Mouse (Mus musculus) kidney, embryonic 16.5 days (tissue): ENCODE measurements at regions not wholly inside any gene's neighbourhood (a gene's known extent, or its start where the extent isn't known, plus 50 kb on each side); places are given as distances from the start of the nearest gene placed in this dataset.
A peak's percentile ranks its signal among the peaks of the same experiment; 100 is the strongest.

Source experiments
- ATAC-seq: fragments of 200-750 bp; cut with Nextera tagmentation; 2 replicates; pipeline ENCODE4 v1.8.0; 2017; ENCODE audit warnings: moderate TSS enrichment; ENCODE audit not compliant: low FRiP score, low TSS enrichment
- H3K27ac ChIP-seq: fragments of 300-500 bp; sonication (generic); 2 replicates; pipeline ENCODE4 v1.5.1; 2014; ENCODE audit warnings: low read length
- H3K27me3 ChIP-seq: fragments of 300-500 bp; sonication (generic); 2 replicates; pipeline ENCODE4 v1.6.1; 2014; ENCODE audit warnings: low read length, control low read depth, mixed read lengths; ENCODE audit not compliant: insufficient read depth
- H3K36me3 ChIP-seq: fragments of 300-500 bp; sonication (generic); 2 replicates; pipeline ENCODE4 v1.6.1; 2014; ENCODE audit warnings: low read length, control low read depth, mixed read lengths; ENCODE audit not compliant: insufficient read depth
- H3K4me1 ChIP-seq: fragments of 300-500 bp; sonication (generic); 2 replicates; pipeline ENCODE4 v1.6.1; 2014; ENCODE audit warnings: low read length, control low read depth, mixed read lengths; ENCODE audit not compliant: insufficient read depth
- H3K4me2 ChIP-seq: fragments of 300-500 bp; sonication (generic); replicated peaks from 2 replicates; pipeline ENCODE4 v1.6.1; 2014; ENCODE audit warnings: low read depth, low read length
- H3K4me3 ChIP-seq: fragments of 300-500 bp; sonication (generic); 2 replicates; pipeline ENCODE4 v1.5.1; 2014; ENCODE audit warnings: mild to moderate bottlenecking, low read length
- H3K9ac ChIP-seq: fragments of 300-500 bp; sonication (generic); replicated peaks from 2 replicates; pipeline ENCODE4 v1.6.1; 2014; ENCODE audit warnings: low read length
- H3K9me3 ChIP-seq: fragments of 300-500 bp; sonication (generic); 2 replicates; pipeline ENCODE4 v1.6.1; 2016; ENCODE audit warnings: low read length, control low read depth
- WGBS: fragments of 180-500 bp; shearing (Covaris S2); extraction: QIAGEN DNeasy Blood & Tissue Kit; methylation state at CpG from one replicate; pipeline ENCODE4 v1.1.7; 2014; 5-methylcytosine and 5-hydroxymethylcytosine counted together

GRCm38 (mm10) chr2:173407133-173407532 lies 115.3 kb upstream of the 1700021F07Rik start:
- Histone ChIP-seq H3K4me3 (no peak overlapping the region), H3K27ac (no peak overlapping the region), H3K4me1 (peaks cover 24% of the 10 kb centered on the region), H3K4me2 (no peak overlapping the region), H3K9me3 (no peaks in the 10 kb centered on the region), H3K36me3 (no peaks in the 10 kb centered on the region), H3K9ac (no peak overlapping the region), H3K27me3 (0 out of 2 replicates have a peak, but pooled peaks cover 5% of the 10 kb centered on the region)
- ATAC-seq: 0 out of 2 replicates have a peak, but pooled peaks have one; percentile 10
- WGBS: 69% methylated on average over 3 of the region's 3 CpGs

- 0 out of 2 replicates have a peak, but pooled peaks cover 6% of the 10 kb centered on the region for H3K27me3 ChIP-seq
- H3K36me3 ChIP-seq: no peaks in the 10 kb centered on the region
- no peaks in the 10 kb centered on the region for H3K9me3 ChIP-seq
- H3K4me3 ChIP-seq: no peak overlapping the region
- no peak overlapping the region for H3K27ac ChIP-seq
- 76% methylated on average over 5 of the region's 5 CpGs for WGBS
- no peak overlapping the region for H3K4me2 ChIP-seq
- no peak for ATAC-seq
- H3K9ac ChIP-seq: no peak overlapping the region
- H3K4me1 ChIP-seq: peaks cover 29% of the 10 kb centered on the region
Observed at GRCm38 (mm10) chr2:173408681-173409081, 113.7 kb upstream of the 1700021F07Rik start.

GRCm38 (mm10) chr2:173409433-173409832 lies 113.0 kb upstream of the 1700021F07Rik start:
- H3K9ac ChIP-seq: no peak overlapping the region
- no peak overlapping the region for H3K27ac ChIP-seq
- no peaks in the 10 kb centered on the region for H3K36me3 ChIP-seq
- H3K4me1 ChIP-seq: peaks cover 37% of the 10 kb centered on the region
- H3K27me3 ChIP-seq: 0 out of 2 replicates have a peak, but pooled peaks cover 6% of the 10 kb centered on the region
- no peak overlapping the region for H3K4me3 ChIP-seq
- no peaks in the 10 kb centered on the region for H3K9me3 ChIP-seq
- ATAC-seq: peak; percentile 44; the same call in 1 of the 2 replicates
- 12% methylated on average over 16 of the region's 16 CpGs for WGBS
- no peak overlapping the region for H3K4me2 ChIP-seq

- Histone ChIP-seq H3K36me3 (no peaks in the 10 kb centered on the region), H3K9ac (no peak overlapping the region; the same call in 1 of the 2 replicates), H3K4me2 (no peak overlapping the region), H3K9me3 (peaks cover 5% of the 10 kb centered on the region), H3K27ac (0 out of 2 replicates have a peak overlapping the region, but pooled peaks have one; percentile 24), H3K27me3 (peaks cover 6% of the 10 kb centered on the region; the same call in 1 of the 2 replicates), H3K4me3 (no peak overlapping the region), H3K4me1 (peaks cover 23% of the 10 kb centered on the region)
- WGBS: 38% methylated on average over 18 of the region's 18 CpGs
- peak; percentile 55; the same call in 1 of the 2 replicates for ATAC-seq
Observed at GRCm38 (mm10) chr2:173413906-173414656, 108.3 kb upstream of the 1700021F07Rik start.

DNA sequence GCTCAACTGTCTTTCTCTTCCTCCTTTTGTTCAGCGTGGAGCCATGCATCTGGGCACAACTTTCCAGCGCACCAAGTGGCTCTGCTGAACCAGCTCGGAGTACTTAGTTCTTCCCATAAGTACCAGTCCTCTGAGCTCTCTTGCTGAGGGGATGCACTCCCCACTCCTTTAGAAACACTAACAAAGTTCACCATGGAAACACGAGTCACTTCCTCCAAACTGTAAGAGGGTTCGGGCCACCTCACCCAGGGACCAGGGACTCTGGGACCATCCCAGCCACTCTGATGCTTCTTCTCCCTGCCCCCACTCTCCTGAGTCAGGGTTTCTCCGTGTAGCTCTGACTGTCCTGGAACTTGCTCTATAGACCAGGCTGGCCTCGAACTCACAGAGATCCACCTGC lies 107.0 kb upstream of the 1700021F07Rik start:
- Histone ChIP-seq H3K36me3 (no peaks in the 10 kb centered on the region), H3K9ac (no peak overlapping the region), H3K4me2 (no peak overlapping the region), H3K4me1 (peaks cover 16% of the 10 kb centered on the region), H3K9me3 (peaks cover 5% of the 10 kb centered on the region), H3K27me3 (peaks cover 6% of the 10 kb centered on the region; the same call in 1 of the 2 replicates), H3K27ac (no peak overlapping the region), H3K4me3 (no peak overlapping the region)
- no peak for ATAC-seq
- 80% methylated on average over 7 of the region's 7 CpGs for WGBS

GRCm38 (mm10) chr2:173416921-173417320 lies 105.5 kb upstream of the 1700021F07Rik start:
- no peak overlapping the region for H3K9ac ChIP-seq
- no peak for ATAC-seq
- H3K36me3 ChIP-seq: no peaks in the 10 kb centered on the region
- H3K4me3 ChIP-seq: no peak overlapping the region
- H3K4me1 ChIP-seq: peaks cover 16% of the 10 kb centered on the region
- peaks cover 2% of the 10 kb centered on the region; the same call in 1 of the 2 replicates for H3K27me3 ChIP-seq
- no peak overlapping the region for H3K4me2 ChIP-seq
- peaks cover 5% of the 10 kb centered on the region for H3K9me3 ChIP-seq
- WGBS: 86% methylated on average over 1 of the region's 1 CpGs
- no peak overlapping the region for H3K27ac ChIP-seq

DNA sequence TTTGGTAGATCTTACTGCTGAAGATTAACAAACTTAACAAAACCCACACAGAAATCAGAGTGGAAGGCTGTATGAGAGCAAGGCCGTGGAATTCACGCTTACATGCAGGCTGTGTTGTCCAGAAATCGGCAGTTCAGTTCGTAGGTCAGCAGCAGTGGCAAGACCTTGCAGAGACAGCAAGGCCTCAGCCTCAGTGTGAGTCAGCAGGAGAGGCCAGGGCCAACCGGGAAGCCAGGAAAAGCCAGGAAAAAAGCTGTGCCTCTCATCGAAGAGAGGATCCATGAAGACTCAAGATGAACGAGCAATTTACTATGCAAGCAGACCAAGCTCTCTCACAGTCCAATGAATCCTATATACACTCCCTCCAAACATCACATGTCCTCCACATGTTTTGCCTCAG lies 103.4 kb upstream of the 1700021F07Rik start:
- Histone ChIP-seq H3K27ac (no peak overlapping the region), H3K9ac (no peak overlapping the region), H3K4me3 (no peak overlapping the region), H3K36me3 (no peaks in the 10 kb centered on the region), H3K27me3 (no peaks in the 10 kb centered on the region; the same call in 1 of the 2 replicates), H3K4me1 (peaks cover 7% of the 10 kb centered on the region), H3K4me2 (no peak overlapping the region), H3K9me3 (peaks cover 5% of the 10 kb centered on the region)
- 87% methylated on average over 7 of the region's 7 CpGs for WGBS
- no peak for ATAC-seq

DNA sequence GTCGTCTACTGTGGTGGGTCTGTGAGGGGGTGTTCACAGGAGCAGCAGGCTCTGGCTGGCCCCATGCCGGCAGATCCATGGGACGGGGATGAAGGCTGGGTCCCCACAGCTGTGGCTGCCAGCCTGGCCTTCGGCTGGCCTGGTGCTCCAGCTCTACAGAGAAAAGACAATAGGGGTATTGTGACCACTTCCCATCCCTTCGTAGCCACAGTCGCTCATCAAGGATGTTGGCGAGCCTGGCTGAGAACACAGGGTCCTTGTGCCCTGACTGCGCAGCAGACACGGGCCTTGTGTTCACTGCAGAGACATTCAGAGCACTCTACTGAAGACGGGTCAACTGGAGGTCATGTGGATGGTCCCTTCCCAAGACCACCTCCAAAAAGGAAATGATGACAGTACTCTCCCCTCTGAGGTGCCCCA lies 102.4 kb upstream of the 1700021F07Rik start:
- H3K27ac ChIP-seq: no peak overlapping the region
- ATAC-seq: 0 out of 2 replicates have a peak, but pooled peaks have one; percentile 46

DNA sequence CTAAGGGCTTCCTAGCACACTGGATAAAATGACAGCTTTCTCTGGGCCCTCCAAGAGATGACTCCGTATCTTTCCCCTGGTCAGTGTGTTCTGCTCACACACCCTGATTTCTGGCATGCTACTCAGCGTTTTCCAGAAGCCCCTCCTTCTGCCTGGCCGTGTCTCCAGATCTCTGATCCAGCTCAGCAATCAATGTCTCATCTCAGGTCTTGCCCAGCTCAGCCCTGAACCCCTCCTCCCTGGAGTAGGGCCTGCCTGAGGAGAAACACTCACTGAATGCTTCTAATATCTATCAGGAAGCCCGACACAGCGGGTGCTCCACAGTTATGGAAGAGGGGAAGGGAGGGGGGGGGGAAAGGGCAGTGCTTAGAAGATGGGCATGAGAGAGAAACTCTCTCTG lies 101.9 kb upstream of the 1700021F07Rik start:
- Histone ChIP-seq H3K36me3 (no peaks in the 10 kb centered on the region), H3K9ac (no peak overlapping the region), H3K4me2 (no peak overlapping the region), H3K4me3 (no peak overlapping the region), H3K27ac (no peak overlapping the region), H3K27me3 (no peaks in the 10 kb centered on the region), H3K4me1 (no peaks in the 10 kb centered on the region), H3K9me3 (peaks cover 5% of the 10 kb centered on the region)
- no peak for ATAC-seq
- 63% methylated on average over 5 of the region's 5 CpGs for WGBS

More for the DNA sequence above, 102.4 kb upstream of the 1700021F07Rik start:
- WGBS: 77% methylated on average over 10 of the region's 10 CpGs
- Histone ChIP-seq H3K27me3 (no peaks in the 10 kb centered on the region; the same call in 1 of the 2 replicates), H3K9me3 (peaks cover 5% of the 10 kb centered on the region), H3K36me3 (no peaks in the 10 kb centered on the region), H3K4me1 (no peaks in the 10 kb centered on the region), H3K9ac (no peak overlapping the region), H3K4me3 (no peak overlapping the region), H3K4me2 (no peak overlapping the region)

DNA sequence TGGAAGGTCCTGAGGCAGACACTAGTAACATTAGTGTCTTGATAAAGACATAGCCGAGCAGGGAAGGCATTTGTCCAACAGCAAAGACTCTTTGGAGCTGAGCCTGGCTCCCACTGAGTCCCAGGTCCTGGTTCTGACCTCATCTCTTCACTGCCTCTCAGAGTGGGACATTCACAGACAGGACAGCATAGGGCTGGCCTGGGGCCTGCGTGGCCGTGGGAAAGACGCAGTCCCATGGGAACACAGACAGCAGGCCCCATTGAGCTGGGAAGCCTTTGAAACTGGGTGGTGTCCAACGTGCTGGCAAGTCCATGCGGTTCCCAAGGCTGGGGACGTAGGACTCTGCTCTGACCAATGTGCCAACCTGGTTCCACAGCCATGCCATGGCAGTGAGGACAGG lies 97.5 kb upstream of the 1700021F07Rik start:
- no peaks in the 10 kb centered on the region for H3K4me1 ChIP-seq
- H3K27ac ChIP-seq: no peak overlapping the region
- no peak overlapping the region for H3K9ac ChIP-seq
- H3K9me3 ChIP-seq: no peaks in the 10 kb centered on the region
- H3K27me3 ChIP-seq: no peaks in the 10 kb centered on the region
- no peak overlapping the region for H3K4me2 ChIP-seq
- no peak overlapping the region for H3K4me3 ChIP-seq
- no peak for ATAC-seq
- H3K36me3 ChIP-seq: no peaks in the 10 kb centered on the region
- WGBS: 93% methylated on average over 7 of the region's 7 CpGs
